Mouse (Mus musculus): Measurements from ENCODE around the gene Vmn1r160.
"Not testable (repeated sequence)": the region's sequence is repeated elsewhere in the genome, so short reads cannot be mapped to it uniquely, and the experiment has no call there.

Vmn1r160 gene

DNA sequence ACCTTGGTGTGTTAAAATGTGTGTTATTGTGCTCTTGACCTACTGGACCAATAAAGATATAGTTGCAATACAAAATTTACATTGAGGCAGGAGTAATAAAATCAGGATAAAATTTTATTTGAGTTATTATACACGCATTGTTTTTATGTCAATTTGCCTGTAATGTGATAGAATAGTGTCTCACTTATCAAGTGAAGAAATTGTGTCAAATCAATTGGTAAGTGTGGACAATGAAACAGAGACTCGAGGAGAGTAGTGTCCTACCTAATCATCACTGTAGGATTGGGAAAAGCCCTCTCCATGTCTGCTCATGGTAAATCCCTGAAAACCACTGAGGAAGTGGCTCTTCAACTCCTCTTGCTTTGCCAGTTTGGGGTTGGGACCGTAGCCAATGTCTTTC lies at the start of gene Vmn1r160:
Gene Vmn1r160, plus strand, starts transcription at position 301 of the 400 bp plus-strand sequence.
- DNase-seq (ENCODE audit: extremely low spot score, low spot score), result not testable (repeated sequence)

DNA sequence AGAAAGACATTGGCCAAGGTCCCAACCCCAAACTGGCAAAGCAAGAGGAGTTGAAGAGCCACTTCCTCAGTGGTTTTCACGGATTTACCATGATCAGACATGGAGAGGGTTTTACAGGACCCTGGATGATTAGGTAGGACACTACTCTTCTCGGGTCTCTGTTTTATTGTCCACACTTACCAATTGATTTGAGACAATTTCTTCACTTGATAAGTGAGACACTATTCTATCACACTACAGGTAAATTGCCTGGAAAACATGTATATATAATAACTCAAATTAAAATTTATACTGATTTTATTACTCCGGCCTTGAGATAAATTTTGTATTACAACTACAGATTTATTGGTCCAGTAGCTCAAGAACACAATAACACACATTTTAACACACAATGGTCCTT lies 27.5 kb upstream of the Vmn1r160 start, which contains the start of gene Vmn1r159:
Gene Vmn1r159, minus strand, starts transcription at position 101 of the 400 bp plus-strand sequence.
- DNase-seq (ENCODE audit: extremely low spot score, low spot score), result not testable (repeated sequence)

All from neural tube, embryonic 10.5 days (tissue).